Mouse (Mus musculus) brain, adult 10 weeks (tissue): ENCODE measurements around the gene Gm20538. TPM values are rescaled to one million over a fixed set of nuclear protein-coding genes. Genes with fewer than 3 reads are reported as not detected.

Experiments
- polyA plus RNA-seq: library from polyadenylated mRNA; stranded (reverse); fragments of 350-450 nt; fragmentation: Illumina TruSeq; extraction: RNeasy Lipid Tissue Mini Kit (QIAGEN cat#74804); gene quantifications from one replicate; pipeline ENCODE4 v1.2.3, GENCODE M21; 2015; ENCODE audit warnings: low read depth, low replicate concordance

Gm20538 gene
- not detected for polyA plus RNA-seq

GRCm38 (mm10) chr19:44552731-44553130, at the start of gene Gm20538:
Gm20538 (minus strand) TSS chr19:44552831.

GRCm38 (mm10) chr19:44562652-44563206, 10.1 kb upstream of the Gm20538 start, which contains the start of gene Hif1an:
Hif1an (plus strand) TSS chr19:44562850.

GRCm38 (mm10) chr19:44554861-44555590, 2.4 kb upstream of the Gm20538 start, which contains the start of gene Ndufb8:
Ndufb8 (minus strand) TSS chr19:44555440.

GRCm38 (mm10) chr19:44545321-44546041, 7.2 kb downstream of the Gm20538 start, which contains the start of gene Sec31b:
Sec31b (minus strand) TSS chr19:44545864.

Other genes starting within 250 kb of the Gm20538 start
- 0.37 TPM for gene Scd4, start 219.7 kb downstream of the Gm20538 start, polyA plus RNA-seq
- gene Scd1, start 145.0 kb downstream of the Gm20538 start, polyA plus RNA-seq: 125 TPM
- 0.16 TPM for gene Wnt8b, start 59.4 kb downstream of the Gm20538 start, polyA plus RNA-seq
- gene Sec31b, start 7.0 kb downstream of the Gm20538 start, polyA plus RNA-seq: 0.28 TPM
- 681 TPM for gene Ndufb8, start 2.6 kb upstream of the Gm20538 start, polyA plus RNA-seq
- gene Hif1an, start 10.0 kb upstream of the Gm20538 start, polyA plus RNA-seq: 20.2 TPM
- 0.15 TPM for gene Pax2, start 203.2 kb upstream of the Gm20538 start, polyA plus RNA-seq